Mouse (Mus musculus): ENCODE data around the gene Pgf. TPM values are rescaled to one million over a fixed set of nuclear protein-coding genes. Genes with fewer than 3 reads are reported as not detected.

Gene Pgf
- polyA plus RNA-seq (2014; fragmentation: Illumina TruSeq; extraction: RNeasy Lipid Tissue Mini Kit (QIAGEN cat#74804); ENCODE audit: low replicate concordance): not detected

DNA sequence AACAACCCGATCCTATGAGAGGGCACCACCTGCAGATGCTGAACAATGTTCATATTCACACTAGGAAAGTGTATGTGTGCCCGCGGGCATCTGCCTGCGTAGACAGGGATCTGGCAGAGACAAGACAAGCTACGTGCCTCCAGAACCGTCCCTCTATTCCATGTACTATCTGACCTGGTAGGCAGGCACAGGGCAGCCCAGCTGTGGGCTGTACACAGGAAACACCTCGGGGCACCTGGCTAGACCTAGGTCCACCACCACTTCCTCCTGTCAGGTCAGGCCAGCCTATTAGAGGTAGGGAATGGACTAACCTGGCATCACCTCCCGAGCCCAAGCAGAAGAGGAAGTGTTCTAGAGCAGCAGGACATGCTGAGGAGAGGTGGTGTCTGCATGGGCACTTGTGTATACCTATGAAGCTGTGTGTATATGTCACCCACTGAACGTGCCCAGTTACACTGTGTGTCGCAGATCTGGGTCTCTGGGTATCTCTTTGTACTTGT, at the start of gene Pgf:
Gene Pgf, minus strand, starts transcription at position 51 of the 500 bp plus-strand sequence.

DNA sequence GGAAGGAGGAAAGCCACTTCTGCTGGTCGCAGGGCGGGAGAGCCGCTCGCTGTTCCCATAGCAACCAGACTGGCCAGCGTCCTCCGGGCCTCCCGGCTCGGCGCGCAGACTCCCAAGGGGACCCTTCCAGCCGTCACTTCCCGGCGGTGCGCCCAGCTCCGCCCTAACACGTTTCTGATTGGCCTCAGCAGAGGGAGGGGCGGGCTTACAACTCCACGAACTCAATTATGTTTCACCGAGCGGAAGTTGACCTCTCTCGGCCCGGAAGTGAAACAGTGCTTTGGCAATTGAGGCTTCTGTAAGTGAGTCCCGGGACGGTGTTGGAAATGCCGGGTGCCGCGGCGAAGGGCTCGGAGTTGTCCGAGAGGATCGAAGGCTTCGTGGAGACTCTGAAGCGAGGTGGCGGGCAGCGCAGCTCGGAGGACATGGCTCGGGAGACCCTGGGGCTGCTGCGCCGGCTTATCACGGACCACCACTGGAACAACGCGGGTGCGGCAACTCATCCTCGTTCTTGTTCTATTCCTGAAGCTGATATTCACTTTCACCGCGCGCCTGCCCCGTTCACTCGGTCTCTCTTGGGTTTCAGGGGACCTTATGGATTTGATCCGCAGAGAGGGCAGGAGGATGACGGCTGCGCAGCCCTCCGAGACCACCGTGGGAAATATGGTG, 41.8 kb upstream of the Pgf start, which contains the start of gene Eif2b2:
Gene Eif2b2, plus strand, starts transcription at position 246 of the 669 bp plus-strand sequence.

DNA sequence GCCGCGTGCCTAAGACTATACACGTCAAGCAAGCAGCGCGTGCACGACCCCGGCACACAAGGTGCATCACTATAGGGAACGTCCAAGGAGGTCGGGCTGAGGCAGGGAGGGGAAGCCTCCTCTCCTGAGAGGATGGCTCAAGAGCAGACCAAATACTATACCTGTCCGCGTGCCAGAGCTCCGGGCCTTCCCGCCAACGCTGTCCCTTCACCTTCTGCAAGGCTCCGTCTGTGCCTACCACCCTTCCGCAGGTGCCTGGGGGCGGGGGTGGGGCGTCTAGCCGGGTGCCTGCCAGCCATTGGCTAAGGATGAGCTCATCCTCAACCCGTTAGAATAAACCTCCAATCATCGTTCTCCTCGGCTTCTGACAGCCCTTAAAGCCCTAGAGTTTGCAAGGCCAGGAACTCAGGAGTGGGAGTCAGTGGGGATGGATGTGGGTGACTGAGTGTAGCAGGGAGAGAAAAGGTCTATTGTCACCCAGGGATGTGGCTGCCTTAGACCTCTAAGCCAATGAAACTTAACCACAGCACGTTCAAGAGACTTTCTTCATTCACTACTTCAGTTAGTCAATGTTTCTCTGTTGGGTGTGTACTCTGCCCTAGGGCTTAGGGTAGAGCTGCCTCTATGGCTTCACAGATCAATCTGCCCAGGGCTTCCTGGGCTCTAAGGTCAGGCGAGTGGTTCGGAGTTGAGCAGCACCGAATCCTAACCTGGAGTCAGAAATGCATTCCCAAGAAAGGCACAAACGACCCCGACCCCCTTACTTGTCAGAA, 26.4 kb downstream of the Pgf start, which contains the start of gene Rps6kl1:
Gene Rps6kl1, minus strand, starts transcription at position 263 of the 773 bp plus-strand sequence.

Other genes starting within 250 kb of the Pgf start
- 81.7 TPM for gene Fcf1, start 206.9 kb downstream of the Pgf start, polyA plus RNA-seq (2014; fragmentation: Illumina TruSeq; extraction: RNeasy Lipid Tissue Mini Kit (QIAGEN cat#74804); ENCODE audit: low replicate concordance)
- 19.0 TPM for gene Arel1, start 206.9 kb downstream of the Pgf start, polyA plus RNA-seq (2014; fragmentation: Illumina TruSeq; extraction: RNeasy Lipid Tissue Mini Kit (QIAGEN cat#74804); ENCODE audit: low replicate concordance)
- 37.5 TPM for gene Ylpm1, start 181.5 kb downstream of the Pgf start, polyA plus RNA-seq (2014; fragmentation: Illumina TruSeq; extraction: RNeasy Lipid Tissue Mini Kit (QIAGEN cat#74804); ENCODE audit: low replicate concordance)
- gene Prox2, start 67.0 kb downstream of the Pgf start, polyA plus RNA-seq (2014; fragmentation: Illumina TruSeq; extraction: RNeasy Lipid Tissue Mini Kit (QIAGEN cat#74804); ENCODE audit: low replicate concordance): 0.19 TPM
- 427 TPM for gene Dlst, start 67.0 kb downstream of the Pgf start, polyA plus RNA-seq (2014; fragmentation: Illumina TruSeq; extraction: RNeasy Lipid Tissue Mini Kit (QIAGEN cat#74804); ENCODE audit: low replicate concordance)
- not detected for gene Rps6kl1, start 26.5 kb downstream of the Pgf start, polyA plus RNA-seq (2014; fragmentation: Illumina TruSeq; extraction: RNeasy Lipid Tissue Mini Kit (QIAGEN cat#74804); ENCODE audit: low replicate concordance)
- 1.0 TPM for gene Eif2b2, start 41.7 kb upstream of the Pgf start, polyA plus RNA-seq (2014; fragmentation: Illumina TruSeq; extraction: RNeasy Lipid Tissue Mini Kit (QIAGEN cat#74804); ENCODE audit: low replicate concordance)
- 6.8 TPM for gene Mlh3, start 92.8 kb upstream of the Pgf start, polyA plus RNA-seq (2014; fragmentation: Illumina TruSeq; extraction: RNeasy Lipid Tissue Mini Kit (QIAGEN cat#74804); ENCODE audit: low replicate concordance)
- 13.5 TPM for gene Acyp1, start 110.6 kb upstream of the Pgf start, polyA plus RNA-seq (2014; fragmentation: Illumina TruSeq; extraction: RNeasy Lipid Tissue Mini Kit (QIAGEN cat#74804); ENCODE audit: low replicate concordance)
- gene Zc2hc1c, start 110.8 kb upstream of the Pgf start, polyA plus RNA-seq (2014; fragmentation: Illumina TruSeq; extraction: RNeasy Lipid Tissue Mini Kit (QIAGEN cat#74804); ENCODE audit: low replicate concordance): 0.19 TPM
- gene Nek9, start 161.6 kb upstream of the Pgf start, polyA plus RNA-seq (2014; fragmentation: Illumina TruSeq; extraction: RNeasy Lipid Tissue Mini Kit (QIAGEN cat#74804); ENCODE audit: low replicate concordance): 26.3 TPM
- 201 TPM for gene Tmed10, start 197.1 kb upstream of the Pgf start, polyA plus RNA-seq (2014; fragmentation: Illumina TruSeq; extraction: RNeasy Lipid Tissue Mini Kit (QIAGEN cat#74804); ENCODE audit: low replicate concordance)